8 mouse cellular contexts compared by ENCODE assay signal in the genomic region with DNA sequence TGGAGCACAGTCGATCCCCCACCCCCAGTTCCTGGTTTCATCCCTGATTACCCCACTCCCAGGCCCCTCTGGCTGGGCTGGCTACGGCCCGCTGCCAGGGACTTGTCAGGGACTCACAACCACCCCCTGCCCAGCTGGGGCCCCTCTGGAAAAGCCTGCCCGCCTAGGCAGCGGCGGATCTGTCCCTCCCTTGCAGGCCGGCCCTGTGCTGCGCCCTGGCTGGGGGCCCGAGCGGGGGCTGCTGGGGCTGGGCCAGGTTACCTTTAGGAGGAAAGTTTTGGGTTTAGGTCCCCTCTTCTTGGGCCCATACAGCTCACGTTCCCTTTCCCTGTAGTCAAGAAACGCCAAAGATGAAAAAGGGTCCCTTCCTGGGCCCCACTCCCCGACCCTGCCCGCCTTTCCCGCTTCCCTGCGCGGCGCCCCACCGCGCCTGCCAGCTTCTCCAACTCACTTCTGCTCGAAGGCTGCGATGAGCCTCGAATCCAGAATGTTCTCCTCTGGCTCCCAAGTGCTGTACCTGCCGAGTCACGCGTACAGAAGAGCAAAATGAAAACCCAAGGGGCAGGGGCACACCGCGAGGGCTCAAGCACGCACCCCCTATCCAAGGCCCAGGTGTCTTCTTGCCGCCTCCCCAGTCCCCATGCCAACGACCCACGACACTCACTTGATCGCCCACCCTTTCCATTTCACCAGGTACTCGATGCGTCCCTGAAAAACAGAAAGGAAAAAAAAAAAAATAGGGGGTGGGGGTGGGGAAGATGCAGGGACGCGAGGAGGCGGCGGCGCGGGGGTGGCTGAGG. TPM values are rescaled to one million over a fixed set of nuclear protein-coding genes. Genes with fewer than 3 reads are reported as not detected.
A peak's percentile ranks its signal among the peaks of the same experiment; 100 is the strongest.
DNase-seq lines count a peak whose midpoint lies in the region; ATAC-seq lines count a peak whose summit lies in the region.

No protein-coding gene starts in this region.

- WGBS in heart, embryonic 10.5 days, result under 1% methylated on average over 40 of the region's 41 CpGs
- under 1% methylated on average over 41 of the region's 41 CpGs for WGBS in limb, embryonic 11.5 days
- under 1% methylated on average over 41 of the region's 41 CpGs for WGBS in midbrain, embryonic 15.5 days

- peaks cover 9% of the 10 kb centered on the region for H3K36me3 ChIP-seq in heart, embryonic 10.5 days
- H3K36me3 ChIP-seq in limb, embryonic 11.5 days (ENCODE audit: control insufficient read depth, insufficient read depth, low read length), result peaks cover 5% of the 10 kb centered on the region
- no peaks in the 10 kb centered on the region for H3K36me3 ChIP-seq in midbrain, embryonic 15.5 days (replicated peaks)

- intact Hi-C loops in heart, postnatal 10 days (cut with DNase I), result loop anchor here (5.0 kb wide), 2 partner anchors 94 to 249 kb away; no protein-coding TSS in a partner anchor

- no peaks in the 10 kb centered on the region for H3K9me3 ChIP-seq in heart, embryonic 10.5 days
- no peaks in the 10 kb centered on the region for H3K9me3 ChIP-seq in limb, embryonic 11.5 days (ENCODE audit: control insufficient read depth, low read length)
- H3K9me3 ChIP-seq in midbrain, embryonic 15.5 days, result no peaks in the 10 kb centered on the region

- H3K4me3 ChIP-seq in heart, embryonic 10.5 days, result peak overlapping the region; percentile 74
- H3K4me3 ChIP-seq in limb, embryonic 11.5 days (ENCODE audit: low read depth, low read length), result peak overlapping the region; percentile 76
- peak overlapping the region; percentile 87 for H3K4me3 ChIP-seq in midbrain, embryonic 15.5 days

- ATAC-seq in limb, embryonic 11.5 days (ENCODE audit: insufficient number of reproducible peaks, low FRiP score, low TSS enrichment, low read depth), result no peak
- ATAC-seq in midbrain, embryonic 15.5 days (replicated peaks), result peak; percentile 18

- peak overlapping the region; percentile 95 for H3K27ac ChIP-seq in heart, embryonic 10.5 days
- H3K27ac ChIP-seq in limb, embryonic 11.5 days (replicated peaks; ENCODE audit: low read depth, low read length), result peak overlapping the region; percentile 72; the same call in 1 of the 2 replicates
- H3K27ac ChIP-seq in midbrain, embryonic 15.5 days, result peak overlapping the region; percentile 99

- H3K27me3 ChIP-seq in heart, embryonic 10.5 days (ENCODE audit: insufficient read depth, poor library complexity, severe bottlenecking), result no peaks in the 10 kb centered on the region
- H3K27me3 ChIP-seq in limb, embryonic 11.5 days (ENCODE audit: control insufficient read depth, insufficient read depth, low read length), result no peaks in the 10 kb centered on the region
- H3K27me3 ChIP-seq in midbrain, embryonic 15.5 days (replicated peaks), result no peaks in the 10 kb centered on the region

- H3K9ac ChIP-seq in limb, embryonic 11.5 days (ENCODE audit: low read length), result peak overlapping the region; percentile 91
- peak overlapping the region; percentile 96 for H3K9ac ChIP-seq in midbrain, embryonic 15.5 days

- H3K4me2 ChIP-seq in limb, embryonic 11.5 days (ENCODE audit: low read depth, severe bottlenecking), result peak overlapping the region; percentile 92
- H3K4me2 ChIP-seq in midbrain, embryonic 15.5 days, result peak overlapping the region; percentile 95

- peak; percentile 80 for DNase-seq in heart, embryonic 10.5 days (ENCODE audit: low spot score)
- DNase-seq in heart, adult 9 months (ENCODE audit: low spot score in 2 of 2), result no peak
- peak; percentile 25 for DNase-seq in ES-CJ7 (ENCODE audit: low read depth, low spot score)
- DNase-seq in cerebellum, postnatal 25 days, result peak; percentile 69 to 71
- peak; percentile 53 to 57 for DNase-seq in heart, postnatal 10 days
- peak; percentile 52 for DNase-seq in limb, embryonic 11.5 days (ENCODE audit: low spot score)
- DNase-seq in thymus, postnatal 36 days, result peak; percentile 53 to 60

- peaks cover 31% of the 10 kb centered on the region for H3K4me1 ChIP-seq in heart, embryonic 10.5 days
- H3K4me1 ChIP-seq in limb, embryonic 11.5 days (ENCODE audit: control insufficient read depth, insufficient read depth, low read length), result peaks cover 23% of the 10 kb centered on the region
- H3K4me1 ChIP-seq in midbrain, embryonic 15.5 days, result peaks cover 63% of the 10 kb centered on the region

RNA-seq across cellular contexts. Expression of gene Npcd, which starts 0.6 kb away (rescaled TPM):
- not detected in 2 replicates for polyA plus RNA-seq in heart, embryonic 10.5 days (2016; fragmentation: Nextera tagmentation; extraction: Ambion mirVana)
- 1 to 10 TPM in 1 of 2 experiments, under 1 TPM in 1; 0.74 to 1.8 TPM for total RNA-seq in heart, postnatal 10 days (2021)
- polyA plus RNA-seq in limb, embryonic 11.5 days (2014; fragmentation: Nextera tagmentation; extraction: Ambion mirVana), result 0.50 TPM in 1 of 2 replicates, not detected in the other
- polyA plus RNA-seq in midbrain, embryonic 15.5 days (2015; fragmentation: Nextera tagmentation; extraction: Ambion mirVana), result 0.42 and 0.98 TPM in 2 replicates

RNA-seq across cellular contexts. Expression of gene Cbx6, which starts 1.0 kb away (rescaled TPM):
- 18.9 and 27.1 TPM in 2 replicates for polyA plus RNA-seq in heart, embryonic 10.5 days (2016; fragmentation: Nextera tagmentation; extraction: Ambion mirVana)
- total RNA-seq in heart, postnatal 10 days (2021), result 10 to 100 TPM; 40.7 to 48.7 TPM
- 11.1 and 12.5 TPM in 2 replicates for polyA plus RNA-seq in limb, embryonic 11.5 days (2014; fragmentation: Nextera tagmentation; extraction: Ambion mirVana)
- 70.6 and 75.7 TPM in 2 replicates for polyA plus RNA-seq in midbrain, embryonic 15.5 days (2015; fragmentation: Nextera tagmentation; extraction: Ambion mirVana)

RNA-seq across cellular contexts. Expression of gene Nptxr, which starts 28.9 kb away (rescaled TPM):
- polyA plus RNA-seq in heart, embryonic 10.5 days (2016; fragmentation: Nextera tagmentation; extraction: Ambion mirVana), result 1.1 and 1.2 TPM in 2 replicates
- total RNA-seq in heart, postnatal 10 days (2021), result 1 to 10 TPM; 3.8 to 4.1 TPM
- polyA plus RNA-seq in limb, embryonic 11.5 days (2014; fragmentation: Nextera tagmentation; extraction: Ambion mirVana), result 0.37 and 0.48 TPM in 2 replicates
- 52.0 and 54.8 TPM in 2 replicates for polyA plus RNA-seq in midbrain, embryonic 15.5 days (2015; fragmentation: Nextera tagmentation; extraction: Ambion mirVana)

RNA-seq across cellular contexts. Expression of gene Dnal4, which starts 55.8 kb away (rescaled TPM):
- polyA plus RNA-seq in heart, embryonic 10.5 days (2016; fragmentation: Nextera tagmentation; extraction: Ambion mirVana), result 37.3 and 48.0 TPM in 2 replicates
- total RNA-seq in heart, postnatal 10 days (2021), result 10 to 100 TPM; 20.2 to 22.9 TPM
- 62.1 and 62.5 TPM in 2 replicates for polyA plus RNA-seq in limb, embryonic 11.5 days (2014; fragmentation: Nextera tagmentation; extraction: Ambion mirVana)
- 80.6 and 81.1 TPM in 2 replicates for polyA plus RNA-seq in midbrain, embryonic 15.5 days (2015; fragmentation: Nextera tagmentation; extraction: Ambion mirVana)

RNA-seq across cellular contexts. Expression of gene Apobec3, which starts 58.0 kb away (rescaled TPM):
- 9.5 and 10.2 TPM in 2 replicates for polyA plus RNA-seq in heart, embryonic 10.5 days (2016; fragmentation: Nextera tagmentation; extraction: Ambion mirVana)
- 10 to 100 TPM; 11.2 to 11.7 TPM for total RNA-seq in heart, postnatal 10 days (2021)
- polyA plus RNA-seq in limb, embryonic 11.5 days (2014; fragmentation: Nextera tagmentation; extraction: Ambion mirVana), result 9.7 and 11.8 TPM in 2 replicates
- 3.5 and 4.0 TPM in 2 replicates for polyA plus RNA-seq in midbrain, embryonic 15.5 days (2015; fragmentation: Nextera tagmentation; extraction: Ambion mirVana)

Comparison
In these comparisons a context has a peak if more than half of its experiments do, and no peak if none do; other contexts are left out.
1. DNase-seq: peak in heart, embryonic 10.5 days (single experiment), ES-CJ7 (single experiment), cerebellum, postnatal 25 days (2 of 2), heart, postnatal 10 days (2 of 2), limb, embryonic 11.5 days (single experiment) and thymus, postnatal 36 days (2 of 2); none in heart, adult 9 months (0 of 2).
2. RNA of gene Nptxr, which starts 28.9 kb away (polyA plus RNA-seq): 52.0 to 54.8 TPM in midbrain, embryonic 15.5 days; 1.1 to 1.2 TPM in heart, embryonic 10.5 days and 0.37 to 0.48 TPM in limb, embryonic 11.5 days; every median in the first group is over 10 times any median in the second.
3. Peak in every context shown above with its lines, with median percentiles within 50 percentile points of each other: H3K27ac ChIP-seq and H3K4me3 ChIP-seq.